Mouse (Mus musculus): Measurements from ENCODE around the gene Cttnbp2nl.

Gene Cttnbp2nl

DNA sequence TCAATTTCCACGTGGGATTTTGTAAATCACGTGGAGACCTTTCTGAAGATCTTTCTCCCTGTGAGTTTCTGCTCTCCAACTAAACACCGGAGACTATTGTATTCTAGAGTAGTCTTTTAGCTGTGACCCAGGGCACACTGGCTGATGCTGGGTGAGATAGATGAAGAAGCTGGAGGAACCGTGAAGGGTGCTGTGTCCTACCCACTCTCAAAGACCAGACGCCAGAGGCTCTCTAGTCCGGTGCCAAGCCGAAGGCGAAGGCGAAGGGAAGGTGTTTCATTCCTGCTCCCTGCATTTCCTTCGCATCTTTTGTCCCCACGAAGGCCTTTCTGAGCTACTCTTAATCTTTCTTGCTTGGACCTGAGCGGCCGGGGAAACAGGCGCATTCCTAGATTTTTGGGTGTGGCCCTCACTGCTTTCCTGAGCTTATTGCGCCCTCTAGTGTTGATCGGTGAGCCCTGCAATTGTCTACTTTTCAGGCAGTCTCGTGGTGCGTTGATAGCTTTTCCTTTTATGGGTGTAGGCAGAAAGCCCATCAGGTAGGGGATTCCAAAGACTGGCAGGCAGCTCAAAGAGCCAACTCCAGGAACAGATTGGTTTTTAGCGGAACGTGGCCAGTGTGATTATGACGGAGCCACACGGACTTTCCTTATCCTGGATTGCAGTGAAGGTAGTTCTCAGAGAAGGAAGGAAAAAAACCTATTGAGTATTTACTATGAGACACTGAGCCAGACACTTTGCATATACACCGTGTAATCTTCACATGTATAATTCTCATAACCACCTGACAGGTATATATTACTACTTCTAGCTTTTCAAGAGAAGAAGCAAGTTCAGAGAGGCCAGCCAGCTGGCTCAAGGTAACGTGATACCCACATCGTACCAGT lies 5.9 kb upstream of the Cttnbp2nl start:
- DNase-seq (ENCODE audit: low spot score in 2 of 2): peak; percentile 71 to 78

DNA sequence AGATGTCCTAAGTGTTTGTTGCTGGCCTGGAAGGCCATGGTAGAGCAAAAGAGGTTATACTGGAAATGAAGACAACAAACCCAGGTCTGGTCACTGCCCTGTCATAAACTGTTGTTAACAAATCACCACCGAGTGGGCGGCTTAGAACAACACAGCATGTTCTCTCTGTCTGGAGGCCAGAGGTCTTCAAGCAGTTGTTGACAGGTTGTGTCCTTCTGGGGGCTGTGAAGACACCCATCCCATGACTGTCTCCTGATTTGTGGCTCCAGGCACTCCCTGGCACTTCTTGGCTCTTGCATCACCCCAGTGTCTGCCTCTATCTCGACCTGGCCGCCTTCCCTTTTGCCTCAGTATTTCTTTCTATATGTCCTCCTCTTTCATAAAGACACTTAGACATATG lies 2.7 kb upstream of the Cttnbp2nl start:
- no peak for DNase-seq (ENCODE audit: low spot score in 2 of 2)

DNA sequence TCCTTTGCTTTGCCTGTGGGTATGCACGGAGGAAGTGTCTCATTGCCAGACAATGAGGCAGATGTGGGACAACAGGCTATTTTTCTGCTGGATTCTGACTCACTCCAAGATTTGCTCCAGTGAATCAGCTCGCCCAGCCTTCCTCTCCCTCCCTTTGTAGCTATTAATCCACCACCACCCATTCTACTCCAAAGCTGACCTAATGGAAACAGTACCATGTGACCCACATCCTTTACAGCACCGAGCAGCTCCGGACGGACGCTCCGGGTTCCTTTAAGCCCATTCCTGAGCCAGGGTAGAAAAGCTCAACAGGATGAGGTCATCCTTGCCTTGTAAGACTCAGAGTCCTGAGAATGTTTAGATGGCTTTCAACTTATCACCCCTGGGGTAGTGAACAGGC lies 2.0 kb upstream of the Cttnbp2nl start:
- DNase-seq (ENCODE audit: low spot score in 2 of 2): no peak

DNA sequence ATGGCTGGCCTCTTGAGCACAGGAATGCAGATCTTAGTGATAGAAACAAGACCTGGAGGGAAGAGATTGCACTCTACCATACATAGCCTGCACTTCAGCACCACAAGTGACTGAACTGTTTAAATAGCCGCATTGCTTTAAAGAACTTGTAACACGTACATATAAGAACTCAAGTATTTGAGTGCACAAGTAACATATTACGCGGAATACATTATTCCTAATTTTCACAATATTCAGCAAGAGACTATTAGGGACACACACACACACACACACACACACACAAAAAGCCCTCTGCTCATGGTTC lies 704 bp upstream of the Cttnbp2nl start:
- no peak for DNase-seq (ENCODE audit: low spot score in 2 of 2)

DNA sequence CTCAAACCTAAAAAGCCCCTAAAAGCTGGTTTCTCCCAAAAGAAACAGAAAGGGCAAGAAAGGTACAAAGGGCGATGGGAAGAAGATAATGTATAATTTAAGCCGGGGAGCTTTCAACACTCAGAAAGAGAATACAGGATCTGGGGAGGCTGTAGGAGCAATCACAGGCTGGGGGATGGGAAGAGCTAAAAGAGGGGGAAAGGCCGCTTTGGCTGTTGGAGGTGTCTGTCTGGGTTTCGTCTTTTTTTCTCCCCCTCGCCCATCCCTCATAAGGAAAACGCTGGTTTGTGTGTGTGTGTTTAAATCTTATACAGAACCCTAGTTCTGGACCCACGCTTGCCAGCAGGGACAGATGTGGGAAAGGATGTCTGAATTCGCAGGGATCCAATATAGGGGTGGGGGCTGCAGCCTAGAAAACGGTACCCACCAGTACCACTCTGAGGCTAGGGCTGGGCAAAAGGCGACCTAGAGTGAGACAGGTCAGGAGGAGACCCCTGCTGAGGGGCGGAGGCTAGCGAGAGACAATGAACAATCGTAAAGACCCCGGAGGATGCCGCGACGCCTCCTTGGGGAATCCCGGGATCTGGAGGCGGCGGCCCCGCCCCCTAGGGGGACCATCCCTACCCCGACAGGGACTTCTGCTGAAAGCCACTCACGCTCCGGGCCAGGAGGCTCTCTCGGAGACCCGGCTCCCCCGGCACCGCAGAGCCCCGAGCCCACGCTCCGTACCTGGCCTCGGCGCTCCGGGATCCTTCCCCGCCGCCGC lies 592 bp downstream of the Cttnbp2nl start:
- DNase-seq (ENCODE audit: low spot score in 2 of 2): no peak

GRCm38 (mm10) chr3:105051103-105051502 lies 1.8 kb downstream of the Cttnbp2nl start:
- DNase-seq (ENCODE audit: low spot score in 2 of 2): no peak

DNA sequence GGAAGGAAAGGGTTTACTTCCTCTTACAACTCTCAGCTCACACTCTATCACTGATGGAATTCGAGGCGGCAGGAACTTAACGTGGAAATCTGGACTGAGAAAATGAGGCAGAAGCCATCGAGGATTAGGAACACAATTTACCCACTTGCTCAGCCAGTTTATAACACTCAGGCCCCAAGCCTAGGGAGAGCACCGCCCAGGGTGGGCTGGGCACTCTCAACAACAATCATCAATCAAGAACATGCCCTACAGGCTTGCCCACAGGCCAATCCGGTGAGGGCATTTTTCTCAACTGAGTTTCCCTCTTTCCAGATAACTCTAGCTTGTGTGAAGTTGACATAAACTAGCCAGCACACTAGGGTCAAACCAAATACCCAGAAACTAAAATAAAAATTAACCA lies 3.1 kb downstream of the Cttnbp2nl start:
- DNase-seq (ENCODE audit: low spot score in 2 of 2): no peak

DNA sequence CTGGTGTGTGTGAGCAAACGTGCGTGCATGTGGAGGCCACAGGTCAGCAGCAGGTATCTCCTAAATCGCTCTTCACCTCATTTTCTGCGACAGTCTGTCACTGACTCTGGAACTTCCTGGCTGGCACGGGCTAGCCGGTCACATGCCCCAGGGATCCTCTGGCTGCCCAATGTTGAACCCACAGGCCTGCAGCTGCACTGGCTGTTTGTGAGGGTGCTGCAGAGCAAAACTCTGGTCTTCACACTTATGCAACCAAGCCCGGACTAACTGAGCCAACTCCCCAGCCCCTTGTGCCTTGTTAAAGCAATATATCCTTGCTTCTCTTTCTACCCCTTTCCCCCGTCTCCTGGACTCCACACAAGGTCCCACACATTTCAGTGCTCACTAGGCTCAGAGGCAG lies 5.3 kb downstream of the Cttnbp2nl start:
- DNase-seq (ENCODE audit: low spot score in 2 of 2): no peak

GRCm38 (mm10) chr3:105046870-105047269 lies 6.1 kb downstream of the Cttnbp2nl start:
- no peak for DNase-seq (ENCODE audit: low spot score in 2 of 2)

DNA sequence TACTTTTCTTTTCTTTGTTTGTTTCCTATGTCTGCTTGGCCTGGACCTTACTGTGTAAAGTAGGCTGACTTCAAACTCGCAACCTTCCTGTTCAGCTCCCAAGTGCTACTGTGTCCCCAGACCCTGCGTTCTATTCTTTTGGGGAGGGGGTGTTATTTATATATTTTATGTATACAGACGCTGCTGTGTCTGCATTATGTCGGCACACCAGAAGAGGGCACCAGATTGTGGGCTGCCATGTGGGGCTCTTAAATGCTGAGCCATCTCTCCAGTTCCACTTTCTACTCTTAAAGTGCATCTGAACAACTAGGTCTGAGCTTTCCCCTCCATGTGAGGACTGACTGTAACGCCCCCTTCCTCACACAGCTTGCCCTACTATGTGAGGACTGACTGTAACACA lies 9.2 kb downstream of the Cttnbp2nl start:
- no peak for DNase-seq (ENCODE audit: low spot score in 2 of 2)

GRCm38 (mm10) chr3:105040983-105041625 lies 11.8 kb downstream of the Cttnbp2nl start:
- DNase-seq (ENCODE audit: low spot score in 2 of 2): no peak

GRCm38 (mm10) chr3:105040002-105040401 lies 12.9 kb downstream of the Cttnbp2nl start:
- DNase-seq (ENCODE audit: low spot score in 2 of 2): no peak

GRCm38 (mm10) chr3:105037240-105037770 lies 15.6 kb downstream of the Cttnbp2nl start:
- no peak for DNase-seq (ENCODE audit: low spot score in 2 of 2)

DNA sequence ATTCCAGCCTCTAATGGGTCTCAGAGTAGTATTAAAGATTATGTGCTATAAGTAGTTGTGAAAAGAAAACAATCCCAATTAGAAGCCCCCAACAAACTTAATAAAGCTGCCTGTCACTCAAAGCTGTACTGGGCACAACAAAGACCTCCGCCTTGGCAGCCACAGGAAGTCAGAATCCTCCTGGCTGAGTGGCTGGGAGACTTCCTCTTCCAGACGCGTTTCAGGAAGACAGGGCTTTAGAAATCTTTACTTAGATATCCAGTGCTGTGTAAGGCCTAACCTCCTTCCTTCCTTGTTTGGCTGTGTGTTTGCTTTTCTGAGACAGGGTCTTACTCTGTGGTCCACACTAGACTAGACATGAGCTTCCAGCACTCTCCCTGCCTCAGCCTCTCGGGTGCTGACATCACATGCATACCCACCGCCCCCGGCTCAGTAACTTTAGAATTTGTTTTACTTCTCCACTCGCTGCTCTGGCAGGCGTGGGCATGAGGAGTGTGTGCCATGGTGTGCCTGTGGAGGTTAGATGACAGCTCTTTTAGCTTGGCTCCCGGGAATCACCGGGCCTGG lies 16.6 kb downstream of the Cttnbp2nl start:
- no peak for DNase-seq (ENCODE audit: low spot score in 2 of 2)

- DNase-seq (ENCODE audit: low spot score in 2 of 2): no peak
These were observed 29.5 kb downstream of the Cttnbp2nl start for GRCm38 (mm10) chr3:105023371-105024005.

- no peak for DNase-seq (ENCODE audit: low spot score in 2 of 2)
These were observed 32.9 kb downstream of the Cttnbp2nl start for GRCm38 (mm10) chr3:105019826-105020692.

GRCm38 (mm10) chr3:105018783-105019105 lies 34.2 kb downstream of the Cttnbp2nl start:
- DNase-seq (ENCODE audit: low spot score in 2 of 2): no peak

DNA sequence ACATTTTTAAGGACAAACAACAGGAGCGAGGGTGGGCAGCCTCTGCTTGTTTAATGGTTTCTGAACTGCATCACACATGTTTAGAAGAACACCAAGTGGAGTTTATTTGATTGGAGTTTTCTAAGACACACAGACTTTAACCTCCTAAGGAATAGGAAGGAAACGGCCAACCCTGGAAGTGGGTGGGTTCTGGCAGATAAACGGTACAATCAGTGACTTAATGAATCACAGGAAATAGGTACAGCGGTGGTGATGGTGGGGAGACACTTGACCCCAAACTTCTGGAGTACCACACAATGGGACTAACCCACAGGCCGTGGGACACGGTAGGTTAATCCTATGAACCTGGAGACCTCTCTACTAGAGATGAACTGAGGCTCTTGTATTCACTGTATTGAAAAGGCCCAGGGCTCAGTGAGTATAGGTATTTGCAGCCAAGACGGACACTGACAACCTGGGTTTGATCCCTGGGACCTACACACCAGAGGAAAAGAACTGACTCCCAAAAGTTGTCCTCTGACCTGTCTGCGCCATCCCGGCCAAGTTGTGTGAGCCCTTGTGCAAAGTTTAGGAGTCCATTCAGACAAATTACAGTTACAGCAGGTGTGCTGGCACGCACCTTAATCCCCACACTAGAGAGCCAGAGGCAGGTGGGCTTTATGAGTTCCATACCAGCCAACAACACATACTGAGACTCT lies 34.7 kb downstream of the Cttnbp2nl start:
- no peak for DNase-seq (ENCODE audit: low spot score in 2 of 2)

DNA sequence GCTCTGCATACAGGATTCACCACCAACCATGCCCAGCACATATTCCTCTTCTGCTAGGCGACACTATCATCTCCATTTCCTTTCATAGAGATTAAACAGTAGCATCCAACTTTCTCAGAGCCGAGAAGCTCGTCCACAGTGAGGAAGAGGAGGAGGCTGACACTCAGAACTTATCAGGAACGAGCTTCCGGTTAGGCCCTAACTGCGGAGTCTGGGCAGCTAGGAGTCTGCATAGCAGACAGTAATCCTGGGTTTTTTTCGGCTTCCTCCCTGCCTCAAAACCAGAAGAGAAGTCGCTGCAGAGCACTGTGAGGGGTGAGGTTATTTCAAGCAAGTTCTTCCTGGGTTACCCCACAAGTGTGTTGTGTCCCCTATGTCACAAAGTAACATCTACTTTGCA lies 35.6 kb downstream of the Cttnbp2nl start:
- DNase-seq (ENCODE audit: low spot score in 2 of 2): no peak

- no peak for DNase-seq (ENCODE audit: low spot score in 2 of 2)
These were observed 36.7 kb downstream of the Cttnbp2nl start for GRCm38 (mm10) chr3:105016204-105016603.

Measured in right cerebral cortex, postnatal 36 days (tissue).